Mouse (Mus musculus): ENCODE data around the gene Tbc1d13.

- TF ChIP-seq MAFK (IDR thresholded peaks at IDR 0.05; ENCODE audit: insufficient replicate concordance, low read length) (no peak), USF1 (IDR thresholded peaks at IDR 0.05; ENCODE audit: low read depth, low read length) (no peak), CTCF (conservative IDR thresholded peaks at IDR 0.05 in 1 of 2, IDR thresholded peaks at IDR 0.05 in 1 of 2; ENCODE audit: low read depth in 2 of 2, low read length in 2 of 2) (peak; percentile 41 to 94), ETS1 (conservative IDR thresholded peaks at IDR 0.05; ENCODE audit: low read depth, low read length) (no peak), EP300 (IDR thresholded peaks at IDR 0.05; ENCODE audit: low read length) (no peak), ELF1 (IDR thresholded peaks at IDR 0.05; ENCODE audit: low read depth, low read length) (no peak), POLR2A (IDR thresholded peaks at IDR 0.05; ENCODE audit: low read depth, low read length) (no peak), KAT2A (IDR thresholded peaks at IDR 0.05; ENCODE audit: insufficient replicate concordance, low read length) (no peak), IRF4 (IDR thresholded peaks at IDR 0.05; ENCODE audit: low read depth, low read length) (no peak), TCF12 (IDR thresholded peaks at IDR 0.05; ENCODE audit: low read depth, low read length) (no peak), NRF1 (IDR thresholded peaks at IDR 0.05; ENCODE audit: low read depth, low read length) (no peak), CHD2 (IDR thresholded peaks at IDR 0.05; ENCODE audit: low read length) (no peak)
Measured at GRCm38 (mm10) chr2:30161809-30162208, 28.3 kb downstream of the Tbc1d13 start.
